Mouse (Mus musculus) left cerebral cortex, adult 18-20 months (tissue): ENCODE data around the gene Zfp26. TPM values are rescaled to one million over a fixed set of nuclear protein-coding genes. Genes with fewer than 3 reads are reported as not detected.

Experiments used
- DNase-seq, 2 experiments: peaks; one replicate each; pipeline ENCODE4 v3.0.0; 2021 to 2022; ENCODE audit warnings: low spot score in 2 of 2, mixed read lengths in 1 of 2
- long read RNA-seq, 2 experiments: library from polyadenylated mRNA; stranded (forward); transcript quantifications; one replicate each; pipeline ENCODE4 v2.0.0; 2021
- total RNA-seq, 2 experiments: library from RNA; stranded (reverse); gene quantifications; 2 replicates each; pipeline ENCODE4 v1.2.3; 2021

Gene Zfp26
- 10 to 100 TPM; 25.3 to 26.2 TPM for total RNA-seq
- long read RNA-seq, experiment 1, full-length matches to known transcripts = 3 of 13 reads
- long read RNA-seq, experiment 1, partial matches to known transcripts = 2 of 13 reads
- long read RNA-seq, experiment 1, other reads (novel, unspliced or antisense) = 8 of 13 reads
- long read RNA-seq, experiment 2, full-length matches to known transcripts = 3 of 6 reads
- long read RNA-seq, experiment 2, partial matches to known transcripts = 0 of 6 reads
- long read RNA-seq, experiment 2, other reads (novel, unspliced or antisense) = 3 of 6 reads

- DNase-seq = peak; percentile 73 to 81
Measured at GRCm38 (mm10) chr9:20459377-20460317, at the start of gene Zfp26. Zfp26 (minus strand) TSS chr9:20460162.

- no peak for DNase-seq
Measured at GRCm38 (mm10) chr9:20509676-20510075, 49.7 kb upstream of the Zfp26 start.

DNA sequence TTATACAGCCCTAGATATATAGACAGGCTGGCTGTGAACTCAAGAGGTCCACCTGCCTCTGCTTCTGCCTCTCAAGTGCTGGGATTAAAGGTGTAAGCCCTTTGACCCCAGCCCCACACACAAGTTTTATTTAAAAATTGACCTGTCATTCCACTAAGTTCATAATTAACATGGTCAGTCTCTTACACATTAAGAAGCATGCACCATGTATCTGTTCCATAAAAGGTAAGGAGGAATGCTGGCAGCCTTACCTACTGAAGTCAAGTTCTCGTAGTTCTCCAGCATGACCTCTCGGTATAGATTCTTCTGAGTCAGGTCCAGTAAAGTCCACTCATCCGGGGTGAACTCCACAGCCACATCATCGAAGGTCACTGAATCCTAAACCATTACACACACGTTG, 44.8 kb upstream of the Zfp26 start:
- no peak for DNase-seq

DNA sequence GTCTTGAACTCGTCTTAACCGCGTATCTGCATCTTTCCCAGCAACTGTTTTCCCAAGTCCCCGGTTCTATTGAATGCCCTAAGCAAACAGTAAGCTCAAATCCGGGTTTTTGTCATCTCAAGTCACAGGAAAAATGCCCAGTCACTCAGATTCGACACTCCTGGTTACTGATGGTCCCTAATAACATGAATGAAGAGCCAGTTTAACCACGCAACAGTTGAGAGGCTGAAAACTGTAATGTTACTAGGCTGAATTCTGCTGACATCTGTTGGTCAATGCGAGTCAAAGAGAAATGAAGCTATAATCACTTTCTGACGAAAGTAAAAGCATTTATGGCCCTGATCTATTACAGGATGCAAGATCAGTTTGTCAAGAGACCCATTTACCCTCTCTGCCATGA, 33.3 kb upstream of the Zfp26 start:
- peak in 1 of 2 experiments; percentile 17 for DNase-seq

GRCm38 (mm10) chr9:20492527-20493233, 32.7 kb upstream of the Zfp26 start, which contains the start of gene Zfp426:
Zfp426 (minus strand) TSS chr9:20492746.
- peak; percentile 81 to 90 for DNase-seq

GRCm38 (mm10) chr9:20491858-20492526, 32.0 kb upstream of the Zfp26 start:
- DNase-seq = no peak

GRCm38 (mm10) chr9:20489536-20489935, 29.6 kb upstream of the Zfp26 start:
- no peak for DNase-seq

DNA sequence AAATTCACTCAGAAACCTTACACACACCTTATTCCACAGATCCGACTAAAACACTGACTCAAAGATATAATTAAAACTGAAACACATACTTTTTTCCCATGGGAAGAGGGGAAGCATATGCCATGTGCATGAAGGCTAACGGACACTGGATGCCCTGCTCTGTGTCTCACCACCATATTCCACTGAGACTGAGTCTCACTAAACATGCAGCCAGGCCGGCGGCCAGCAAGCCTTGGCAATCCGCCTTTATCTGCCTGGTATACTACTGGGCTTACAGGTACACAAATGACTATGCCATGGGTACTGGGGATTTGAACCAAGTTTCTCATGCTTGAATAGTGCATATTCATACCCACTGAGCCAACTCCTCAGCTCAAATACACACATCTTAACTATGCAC, 19.4 kb upstream of the Zfp26 start:
- DNase-seq = no peak

- DNase-seq = no peak
Measured at GRCm38 (mm10) chr9:20476632-20477031, 16.7 kb upstream of the Zfp26 start.

- peak; percentile 34 to 66 for DNase-seq
Measured at GRCm38 (mm10) chr9:20466761-20467442, 6.9 kb upstream of the Zfp26 start.

DNA sequence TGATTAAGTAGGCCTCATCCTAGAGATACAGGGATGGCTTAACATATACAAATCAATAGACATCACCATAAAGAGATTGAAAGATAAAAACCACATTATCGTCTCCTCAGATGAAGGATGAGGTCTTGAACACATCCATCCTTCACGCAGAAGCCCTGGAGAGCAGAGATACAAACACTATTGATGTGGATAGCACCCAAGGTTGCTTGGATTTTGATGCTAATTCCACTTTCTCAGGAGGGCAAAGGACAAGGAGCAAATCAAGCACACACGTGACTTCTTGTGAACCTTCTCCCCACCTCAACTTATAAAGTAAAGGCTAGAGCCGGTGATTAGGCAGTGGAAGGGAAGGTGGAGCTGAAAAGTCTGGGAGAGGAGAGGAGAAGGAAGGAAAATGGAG, 6.3 kb downstream of the Zfp26 start:
- DNase-seq = no peak

DNA sequence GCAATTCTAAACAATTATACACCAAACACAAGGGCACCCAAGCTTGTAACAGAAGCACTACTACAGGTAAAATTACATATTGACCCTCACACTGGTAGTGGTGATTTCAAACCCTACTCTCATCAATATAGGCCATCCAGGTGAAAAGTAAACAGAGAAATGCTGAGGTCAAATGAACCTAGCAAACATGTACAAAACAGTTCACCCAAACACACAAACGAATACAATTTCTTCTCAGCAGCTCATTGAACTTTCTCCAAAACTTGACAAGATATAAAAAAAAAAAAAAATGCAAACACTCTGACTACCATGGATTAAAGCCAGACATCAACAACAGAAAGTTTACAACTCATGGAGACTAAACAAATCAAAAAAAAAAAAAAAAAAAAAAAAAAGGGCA, 8.5 kb downstream of the Zfp26 start:
- no peak for DNase-seq

GRCm38 (mm10) chr9:20443183-20443783, 16.7 kb downstream of the Zfp26 start:
- DNase-seq = no peak

- no peak for DNase-seq
Measured at GRCm38 (mm10) chr9:20430004-20430403, 30.0 kb downstream of the Zfp26 start.

GRCm38 (mm10) chr9:20411460-20411859, 48.5 kb downstream of the Zfp26 start:
- DNase-seq = no peak

DNA sequence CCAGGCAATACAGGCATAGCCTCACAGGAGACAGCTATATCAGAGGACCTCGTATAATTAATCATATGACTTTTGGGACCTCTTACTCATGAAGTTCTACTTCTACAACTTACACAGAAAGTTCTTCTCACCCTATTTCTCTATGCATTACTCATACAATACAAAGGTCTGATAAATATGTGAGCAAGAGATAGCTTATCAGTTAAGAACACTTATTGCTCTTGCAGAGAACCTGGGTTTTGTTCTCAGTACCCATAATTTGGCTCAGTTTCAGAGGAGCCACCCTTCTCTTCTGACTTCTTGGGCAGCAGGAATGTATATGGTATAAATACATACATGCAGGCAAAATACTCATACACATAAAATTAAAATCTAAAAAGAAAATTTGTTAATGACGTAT, 50.6 kb downstream of the Zfp26 start:
- no peak for DNase-seq

GRCm38 (mm10) chr9:20385343-20385703, 74.6 kb downstream of the Zfp26 start:
- no peak for DNase-seq

GRCm38 (mm10) chr9:20384532-20385342, 75.2 kb downstream of the Zfp26 start, which contains the start of gene Zfp560:
Zfp560 (minus strand) TSS chr9:20385177.
- peak; percentile 88 to 90 for DNase-seq

DNA sequence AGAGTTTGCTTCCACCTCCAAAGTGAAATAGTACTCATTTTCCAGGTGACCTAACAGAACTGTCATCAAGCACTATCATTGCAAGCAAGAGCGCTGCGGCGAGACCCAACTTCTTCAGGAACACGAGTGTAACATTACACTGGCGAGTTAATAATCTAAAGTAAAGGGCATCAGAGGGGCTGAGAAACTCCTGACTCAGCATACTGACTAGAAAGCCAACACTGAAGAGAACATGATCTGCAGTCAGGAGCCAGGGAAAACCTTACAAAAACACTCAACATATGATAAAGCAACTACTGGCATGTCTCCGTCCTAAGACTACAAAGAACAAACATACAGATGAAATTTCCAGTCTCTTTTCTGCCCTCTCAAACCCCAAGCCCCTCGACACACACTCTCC, 76.3 kb downstream of the Zfp26 start:
- DNase-seq = no peak
